Mouse (Mus musculus) ES-E14 (cell line): ENCODE data around the gene Gid8. TPM values are rescaled to one million over a fixed set of nuclear protein-coding genes. Genes with fewer than 3 reads are reported as not detected.

Experiments
- DNase-seq: peaks from one replicate; pipeline ENCODE4 v3.0.0-alpha.2; 2013; ENCODE audit warnings: low read depth, low spot score
- H3K27ac ChIP-seq: 2 replicates; pipeline ENCODE4 v1.5.1; 2012; ENCODE audit warnings: low read depth, mild to moderate bottlenecking, low read length, moderate library complexity, mixed read lengths; ENCODE audit not compliant: poor library complexity, insufficient read depth, severe bottlenecking
- H3K36me3 ChIP-seq: 2 replicates; pipeline ENCODE4 v1.6.1; 2012; ENCODE audit warnings: mild to moderate bottlenecking, low read length, moderate library complexity, mixed read lengths; ENCODE audit not compliant: control insufficient read depth, poor library complexity, insufficient read depth, severe bottlenecking
- H3K4me1 ChIP-seq, 2 experiments: fragments of 150-350 bp in 1 of 2; sonication (generic) in 1 of 2; 2 replicates each; pipeline ENCODE4 v1.6.1; 2012; ENCODE audit warnings: low read length in 2 of 2, mild to moderate bottlenecking in 1 of 2, mixed read lengths in 1 of 2; ENCODE audit not compliant: control insufficient read depth in 2 of 2, insufficient read depth in 2 of 2, poor library complexity in 1 of 2
- H3K4me3 ChIP-seq, 2 experiments: fragments of 150-350 bp in 1 of 2; sonication (generic) in 1 of 2; 2 replicates each; pipeline ENCODE4 v1.5.1; 2012; ENCODE audit warnings: low read length in 2 of 2, low read depth in 1 of 2, mild to moderate bottlenecking in 1 of 2, mixed read lengths in 1 of 2; ENCODE audit not compliant: insufficient read depth in 1 of 2, poor library complexity in 1 of 2, severe bottlenecking in 1 of 2
- H3K9ac ChIP-seq: 2 replicates; pipeline ENCODE4 v1.6.1; 2012; ENCODE audit warnings: low read depth, mild to moderate bottlenecking, low read length, mixed read lengths; ENCODE audit not compliant: poor library complexity, insufficient read depth, severe bottlenecking
- H3K9me3 ChIP-seq: fragments of 150-350 bp; sonication (generic); 2 replicates; pipeline ENCODE4 v1.6.1; 2012; ENCODE audit warnings: low read depth, mild to moderate bottlenecking, low read length; ENCODE audit not compliant: control insufficient read depth, insufficient read depth
- CHD2 ChIP-seq: IDR thresholded peaks from 2 replicates; pipeline ENCODE4 v1.6.1; 2014; ENCODE audit warnings: mild to moderate bottlenecking, low read depth, low read length, inconsistent platforms
- HCFC1 ChIP-seq: IDR thresholded peaks from 2 replicates; pipeline ENCODE4 v1.6.1; 2012; ENCODE audit warnings: low read length, inconsistent platforms, borderline replicate concordance; ENCODE audit not compliant: insufficient read depth
- MAFK ChIP-seq: IDR thresholded peaks from 2 replicates; pipeline ENCODE4 v1.6.1; 2014; ENCODE audit warnings: mild to moderate bottlenecking, low read depth, low read length, inconsistent platforms; ENCODE audit not compliant: insufficient read depth
- ZC3H11A ChIP-seq: IDR thresholded peaks from 2 replicates; pipeline ENCODE4 v1.6.1; 2012; ENCODE audit warnings: low read depth, mild to moderate bottlenecking, inconsistent platforms, low read length, borderline replicate concordance
- ZNF384 ChIP-seq: IDR thresholded peaks from 2 replicates; pipeline ENCODE4 v1.6.1; 2012; ENCODE audit warnings: low read depth, low read length, inconsistent platforms
- in situ Hi-C, 2 experiments: fragments of 600-800 bp; cut with MboI; formaldehyde crosslinking; loops; one replicate each; pipeline ENCODE4 v1.15.1; 2025; ENCODE audit warnings: low sequenced_read_pairs in 2 of 2, inconsistent platforms in 1 of 2; ENCODE audit not compliant: unreplicated experiment in 2 of 2
- total RNA-seq: library from RNA; depleted of rRNA; stranded (reverse); fragments of 300-350 nt; gene quantifications from 2 replicates; pipeline ENCODE4 v1.2.3, GENCODE M21; 2012

Gene Gid8
- total RNA-seq, 1 experiment, result 57.8 TPM

DNA sequence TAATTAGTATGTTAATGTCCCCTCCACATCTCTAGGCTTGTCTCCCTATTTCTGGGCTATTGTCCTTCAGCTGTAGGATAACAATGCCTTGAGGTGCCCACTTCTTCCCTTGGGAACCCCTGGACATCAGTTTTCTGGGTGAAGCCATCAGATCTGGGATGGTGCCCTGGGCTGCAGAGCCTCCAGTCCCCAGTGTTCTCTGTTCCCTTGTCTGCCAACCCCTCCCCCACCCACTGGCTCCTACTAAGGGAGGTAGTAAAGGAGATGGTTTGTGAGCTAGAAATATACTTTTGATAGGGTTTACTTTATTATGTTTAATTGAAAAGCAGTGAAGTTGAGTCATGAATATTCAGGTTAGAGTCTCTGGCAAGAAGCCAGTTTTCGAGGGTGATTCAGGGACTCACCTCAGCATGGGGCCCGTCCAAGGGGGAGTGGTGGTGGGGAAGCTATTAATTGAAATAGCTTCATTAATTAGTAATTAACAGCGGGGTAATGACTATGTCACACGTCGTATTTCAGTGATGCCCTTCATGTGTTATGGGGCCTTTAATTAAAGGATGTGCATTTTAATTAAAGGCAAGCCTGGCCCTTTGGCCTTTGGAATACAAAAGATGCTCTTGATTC is 36.8 kb downstream of the Gid8 start:
- TF ChIP-seq CHD2, result no peak
- no peak for TF ChIP-seq HCFC1
- TF ChIP-seq ZC3H11A, result no peak
- no peak for TF ChIP-seq ZNF384
- Histone ChIP-seq H3K9ac (no peak overlapping the region), H3K9me3 (no peaks in the 10 kb centered on the region), H3K4me3 (no peak overlapping the region), H3K4me1 (peaks cover 0 to 7% of the 10 kb centered on the region in 2 experiments; a peak in 2 of 4 replicates), H3K36me3 (no peaks in the 10 kb centered on the region; the same call in 1 of the 2 replicates), H3K27ac (no peak overlapping the region)
- in situ Hi-C loops, result no loop called here
- no peak for DNase-seq

DNA sequence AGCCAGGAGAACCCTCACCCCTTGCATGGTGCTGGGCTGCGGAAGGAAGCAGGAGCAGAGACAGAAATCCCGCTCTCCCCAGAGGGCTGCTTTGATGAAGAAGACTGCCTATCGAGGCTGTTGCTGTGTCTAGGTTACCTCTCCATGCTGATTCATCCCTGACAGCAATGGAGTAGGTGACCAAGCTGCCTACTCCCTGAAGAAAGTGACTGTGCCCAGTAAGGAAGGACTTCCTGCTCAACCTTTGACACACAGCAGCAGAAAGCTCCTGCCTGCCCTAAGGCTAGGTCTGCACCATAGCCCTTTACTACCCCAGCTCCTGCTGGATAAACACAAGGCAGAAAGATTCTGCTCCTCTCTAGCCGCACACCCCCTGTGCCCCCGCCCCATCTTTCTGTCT is 39.0 kb downstream of the Gid8 start:
- no peaks in the 10 kb centered on the region; a peak in 1 of 4 replicates for H3K4me1 ChIP-seq
- H3K36me3 ChIP-seq, result no peaks in the 10 kb centered on the region
- TF ChIP-seq ZC3H11A, result no peak
- no peak for TF ChIP-seq ZNF384
- TF ChIP-seq HCFC1, result no peak
- no peak for TF ChIP-seq MAFK
- TF ChIP-seq CHD2, result no peak
- H3K9me3 ChIP-seq, result no peaks in the 10 kb centered on the region
- no peak overlapping the region for H3K4me3 ChIP-seq
- no peak for DNase-seq
- H3K27ac ChIP-seq, result no peak overlapping the region
- H3K9ac ChIP-seq, result no peak overlapping the region
- in situ Hi-C loops, result no loop called here

DNA sequence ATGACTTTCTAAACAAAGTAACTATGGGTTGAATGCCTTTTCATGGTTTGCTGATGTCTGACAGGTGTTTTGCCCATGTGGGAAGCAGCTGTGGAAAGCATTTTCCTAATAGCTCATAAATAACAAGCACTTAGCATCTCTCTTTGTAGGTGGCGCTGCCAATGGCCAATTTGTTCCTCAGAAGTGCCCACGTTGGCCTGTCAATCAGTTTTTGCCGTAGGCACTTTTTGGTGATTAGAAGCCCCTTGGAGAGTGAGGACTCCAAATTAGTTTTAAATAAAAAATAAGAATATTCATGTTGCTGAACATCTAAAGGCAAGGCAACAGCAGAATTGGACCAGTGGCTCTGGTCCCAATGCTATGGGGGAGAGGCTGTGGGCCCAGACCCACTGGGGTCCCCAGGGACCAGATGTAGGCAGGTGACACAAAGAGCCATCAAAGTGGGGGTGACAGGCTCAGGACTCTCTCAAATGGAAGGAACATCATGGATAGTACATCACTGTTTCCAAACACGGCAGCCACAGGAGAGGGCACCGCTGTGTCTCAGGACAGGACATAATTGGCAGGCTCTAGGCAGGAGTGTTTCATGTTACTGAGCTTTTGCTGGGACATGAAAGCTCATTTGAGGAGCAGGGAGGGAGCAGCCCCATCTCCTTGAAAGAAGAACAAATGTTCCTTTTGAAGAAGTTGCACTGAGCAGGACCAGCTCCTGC is 45.2 kb downstream of the Gid8 start:
- Histone ChIP-seq H3K4me1 (no peaks in the 10 kb centered on the region), H3K9me3 (no peaks in the 10 kb centered on the region), H3K36me3 (no peaks in the 10 kb centered on the region), H3K4me3 (no peak overlapping the region), H3K27ac (no peak overlapping the region), H3K9ac (no peak overlapping the region)
- no peak for DNase-seq
- in situ Hi-C loops, result loop anchor here in 1 of 2 experiments (10.0 kb wide), 1 partner anchor 180 kb away; no protein-coding TSS in a partner anchor
- TF ChIP-seq ZC3H11A (no peak), MAFK (no peak), CHD2 (no peak), HCFC1 (no peak), ZNF384 (no peak)

GRCm38 (mm10) chr2:180755896-180756295 is 46.0 kb downstream of the Gid8 start:
- no peak overlapping the region for H3K4me3 ChIP-seq
- no peaks in the 10 kb centered on the region for H3K4me1 ChIP-seq
- H3K9ac ChIP-seq, result no peak overlapping the region
- no peak for TF ChIP-seq CHD2
- no peak for TF ChIP-seq ZNF384
- TF ChIP-seq MAFK, result 0 out of 2 replicates have a peak, but pooled peaks have one; percentile 19
- in situ Hi-C loops, result loop anchor here in 1 of 2 experiments (10.0 kb wide), 1 partner anchor 181 kb away; no protein-coding TSS in a partner anchor
- H3K9me3 ChIP-seq, result no peaks in the 10 kb centered on the region
- DNase-seq, result no peak
- H3K36me3 ChIP-seq, result no peaks in the 10 kb centered on the region
- H3K27ac ChIP-seq, result no peak overlapping the region
